Mouse (Mus musculus) stomach, embryonic 14.5 days (tissue): ENCODE measurements around the gene Rspo4. TPM values are rescaled to one million over a fixed set of nuclear protein-coding genes. Genes with fewer than 3 reads are reported as not detected.

Experiments used
- ATAC-seq: fragments of 200-750 bp; cut with Nextera tagmentation; 2 replicates; pipeline ENCODE4 v1.8.0; 2017; ENCODE audit warnings: low read depth, moderate TSS enrichment; ENCODE audit not compliant: insufficient number of reproducible peaks, insufficient read depth, low FRiP score
- H3K27ac ChIP-seq: fragments of 300-500 bp; sonication (generic); 2 replicates; pipeline ENCODE4 v1.5.1; 2014; ENCODE audit warnings: mild to moderate bottlenecking, low read length, moderate library complexity, mixed read lengths
- H3K27me3 ChIP-seq: fragments of 300-500 bp; sonication (generic); 2 replicates; pipeline ENCODE4 v1.6.1; 2014; ENCODE audit warnings: low read length, control low read depth, mixed read lengths; ENCODE audit not compliant: control insufficient read depth, insufficient read depth
- H3K36me3 ChIP-seq: fragments of 300-500 bp; sonication (generic); 2 replicates; pipeline ENCODE4 v1.6.1; 2014; ENCODE audit warnings: mild to moderate bottlenecking, control low read depth, low read length, moderate library complexity, mixed read lengths; ENCODE audit not compliant: control insufficient read depth, insufficient read depth
- H3K4me1 ChIP-seq: fragments of 300-500 bp; sonication (generic); 2 replicates; pipeline ENCODE4 v1.6.1; 2014; ENCODE audit warnings: low read length, control low read depth, mixed read lengths; ENCODE audit not compliant: control insufficient read depth, insufficient read depth
- H3K4me2 ChIP-seq: fragments of 300-500 bp; sonication (generic); replicated peaks from 2 replicates; pipeline ENCODE4 v1.6.1; 2014; ENCODE audit warnings: low read depth, low read length, control low read depth
- H3K4me3 ChIP-seq: fragments of 300-500 bp; sonication (generic); 2 replicates; pipeline ENCODE4 v1.5.1; 2014; ENCODE audit warnings: low read depth, low read length, control low read depth
- H3K9ac ChIP-seq: fragments of 300-500 bp; sonication (generic); replicated peaks from 2 replicates; pipeline ENCODE4 v1.6.1; 2014; ENCODE audit warnings: low read depth, mild to moderate bottlenecking, control low read depth, low read length, moderate library complexity, mixed read lengths
- H3K9me3 ChIP-seq: fragments of 300-500 bp; sonication (generic); 2 replicates; pipeline ENCODE4 v1.6.1; 2016; ENCODE audit warnings: low read depth, low read length, control low read depth; ENCODE audit not compliant: control insufficient read depth
- WGBS: fragments of 180-500 bp; shearing (Covaris S2); extraction: QIAGEN DNeasy Blood & Tissue Kit; methylation state at CpG from one replicate; pipeline ENCODE4 v1.1.7; 2014; 5-methylcytosine and 5-hydroxymethylcytosine counted together
- polyA plus RNA-seq: library from polyadenylated mRNA; unstranded; fragments of >200 nt; fragmentation: Nextera tagmentation; extraction: Ambion mirVana; gene quantifications from 2 replicates; pipeline ENCODE4 v1.2.1, GENCODE M21; 2014

Gene Rspo4
- polyA plus RNA-seq, 1 experiment from 2014 or later = not detected

DNA sequence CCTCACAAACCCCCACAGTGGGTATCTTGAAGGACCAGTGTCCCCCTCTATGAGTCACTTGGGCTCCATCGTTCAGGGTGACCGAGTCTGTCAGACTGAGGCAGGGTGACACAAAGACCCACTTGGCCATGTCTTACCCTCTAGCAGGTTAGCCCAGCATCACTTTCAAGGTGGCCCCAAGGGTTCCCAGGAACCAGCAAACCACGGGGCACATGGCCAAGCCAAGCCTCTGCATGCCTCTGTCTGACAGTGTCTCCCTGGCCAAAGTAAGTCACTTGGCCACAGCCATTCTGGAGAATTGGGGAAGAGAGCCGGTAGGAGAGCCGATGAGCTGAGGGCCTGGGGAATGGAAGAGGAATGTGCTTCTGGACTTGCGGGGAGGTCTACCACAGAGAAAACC lies 60.5 kb downstream of the Rspo4 start:
- ATAC-seq = no peak
- Histone ChIP-seq H3K27me3 (no peaks in the 10 kb centered on the region), H3K4me2 (no peak overlapping the region), H3K4me3 (no peak overlapping the region), H3K9ac (no peak overlapping the region), H3K36me3 (no peaks in the 10 kb centered on the region), H3K4me1 (no peaks in the 10 kb centered on the region), H3K27ac (no peak overlapping the region), H3K9me3 (no peaks in the 10 kb centered on the region)
- WGBS = 89% methylated on average over 6 of the region's 6 CpGs

DNA sequence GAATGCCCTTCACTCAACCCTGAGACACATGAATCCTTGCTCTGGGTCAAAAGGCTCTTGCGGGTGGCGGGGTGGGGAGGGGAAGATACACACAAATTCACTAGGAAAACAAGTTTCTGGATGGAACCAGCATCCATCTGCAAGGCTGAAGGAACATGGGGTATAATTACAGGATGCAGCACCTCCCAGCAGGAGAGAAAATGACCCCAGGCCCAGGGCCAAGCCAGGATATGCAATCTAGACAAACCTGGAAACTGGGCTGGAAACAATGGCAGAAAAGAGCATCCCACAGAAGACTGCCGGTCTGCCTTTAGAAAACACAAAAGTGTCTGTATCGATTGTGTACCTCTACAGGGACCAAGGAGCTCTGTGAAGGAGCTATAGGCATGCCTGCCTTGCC lies 61.2 kb downstream of the Rspo4 start:
- H3K4me3 ChIP-seq = no peak overlapping the region
- H3K27ac ChIP-seq = no peak overlapping the region
- H3K9me3 ChIP-seq = no peaks in the 10 kb centered on the region
- no peak overlapping the region for H3K9ac ChIP-seq
- no peak overlapping the region for H3K4me2 ChIP-seq
- no peaks in the 10 kb centered on the region for H3K4me1 ChIP-seq
- no peak for ATAC-seq
- no peaks in the 10 kb centered on the region for H3K36me3 ChIP-seq
- WGBS = 64% methylated on average over 4 of the region's 4 CpGs
- H3K27me3 ChIP-seq = no peaks in the 10 kb centered on the region

DNA sequence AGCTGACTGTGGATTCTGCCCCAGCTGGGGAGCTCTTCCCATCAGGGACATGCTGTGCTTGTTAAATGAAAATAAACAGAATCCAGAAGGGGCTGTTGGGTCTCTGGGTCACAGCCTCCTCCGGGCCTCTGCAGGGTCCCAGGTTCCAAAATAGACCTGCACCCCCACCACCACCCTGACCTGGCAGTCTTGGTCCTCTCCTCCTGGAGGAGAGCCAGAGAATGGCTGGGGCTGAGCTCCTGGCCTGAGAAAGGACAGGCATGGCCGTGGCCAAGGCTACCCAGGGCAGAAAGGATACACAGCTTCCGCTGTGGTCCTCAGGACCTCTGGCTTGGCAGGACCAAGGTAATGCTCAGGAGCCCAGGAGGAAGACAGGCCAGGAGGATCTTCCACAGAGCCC lies 61.9 kb downstream of the Rspo4 start:
- Histone ChIP-seq H3K4me3 (no peak overlapping the region), H3K36me3 (no peaks in the 10 kb centered on the region), H3K27me3 (no peaks in the 10 kb centered on the region), H3K4me2 (no peak overlapping the region), H3K9me3 (no peaks in the 10 kb centered on the region), H3K4me1 (no peaks in the 10 kb centered on the region), H3K27ac (no peak overlapping the region), H3K9ac (no peak overlapping the region)
- WGBS = 49% methylated on average over 3 of the region's 3 CpGs
- no peak for ATAC-seq

DNA sequence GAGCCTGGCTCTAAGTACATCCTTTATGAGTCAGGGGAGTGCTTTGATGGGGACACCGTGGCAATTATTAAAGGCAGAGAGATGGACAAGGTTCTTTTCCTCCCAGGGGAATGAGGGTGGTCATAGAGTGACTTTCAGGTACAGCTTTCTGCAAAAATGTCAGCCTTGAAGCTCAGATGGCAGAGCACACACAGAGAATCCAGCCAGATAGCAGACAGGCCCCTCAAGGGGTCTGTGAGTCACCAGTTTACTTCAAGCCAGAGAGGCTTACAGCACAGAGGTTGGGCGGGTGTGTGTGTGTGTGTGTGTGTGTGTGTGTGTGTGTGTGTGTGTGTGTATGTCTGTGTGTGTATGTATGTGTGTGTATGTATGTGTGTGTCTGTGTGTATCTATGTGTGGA lies 64.3 kb downstream of the Rspo4 start:
- no peak overlapping the region for H3K9ac ChIP-seq
- 73% methylated on average over 2 of the region's 2 CpGs for WGBS
- ATAC-seq = no peak
- H3K4me2 ChIP-seq = no peak overlapping the region
- H3K4me1 ChIP-seq = peaks cover 9% of the 10 kb centered on the region; the same call in 1 of the 2 replicates
- H3K9me3 ChIP-seq = no peaks in the 10 kb centered on the region
- H3K27me3 ChIP-seq = no peaks in the 10 kb centered on the region
- H3K36me3 ChIP-seq = no peaks in the 10 kb centered on the region
- no peak overlapping the region for H3K4me3 ChIP-seq
- no peak overlapping the region for H3K27ac ChIP-seq

DNA sequence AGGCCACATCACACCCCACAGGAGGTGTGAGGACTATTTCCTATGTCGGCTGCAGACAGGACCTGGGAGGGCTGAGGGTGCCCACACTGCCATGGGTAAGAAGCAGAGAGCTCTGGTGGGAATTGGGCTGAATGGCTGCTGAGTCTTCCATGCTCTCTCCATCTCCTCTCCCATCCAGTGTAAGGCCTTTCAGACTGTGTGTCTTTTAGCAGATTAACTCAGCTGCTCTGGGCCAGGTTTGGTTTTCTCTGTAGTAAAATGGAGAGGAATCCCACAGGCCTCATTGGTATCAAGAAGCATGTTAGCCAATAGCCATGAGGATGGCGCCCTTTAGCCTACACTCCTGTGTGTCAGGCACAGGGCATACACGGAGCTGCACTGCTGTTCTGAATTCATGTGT lies 66.7 kb downstream of the Rspo4 start:
- Histone ChIP-seq H3K36me3 (no peaks in the 10 kb centered on the region), H3K27me3 (no peaks in the 10 kb centered on the region), H3K9me3 (no peaks in the 10 kb centered on the region), H3K27ac (no peak overlapping the region), H3K4me1 (peaks cover 9% of the 10 kb centered on the region; the same call in 1 of the 2 replicates), H3K9ac (no peak overlapping the region), H3K4me2 (no peak overlapping the region), H3K4me3 (no peak overlapping the region)
- 82% methylated on average over 3 of the region's 3 CpGs for WGBS
- ATAC-seq = no peak

DNA sequence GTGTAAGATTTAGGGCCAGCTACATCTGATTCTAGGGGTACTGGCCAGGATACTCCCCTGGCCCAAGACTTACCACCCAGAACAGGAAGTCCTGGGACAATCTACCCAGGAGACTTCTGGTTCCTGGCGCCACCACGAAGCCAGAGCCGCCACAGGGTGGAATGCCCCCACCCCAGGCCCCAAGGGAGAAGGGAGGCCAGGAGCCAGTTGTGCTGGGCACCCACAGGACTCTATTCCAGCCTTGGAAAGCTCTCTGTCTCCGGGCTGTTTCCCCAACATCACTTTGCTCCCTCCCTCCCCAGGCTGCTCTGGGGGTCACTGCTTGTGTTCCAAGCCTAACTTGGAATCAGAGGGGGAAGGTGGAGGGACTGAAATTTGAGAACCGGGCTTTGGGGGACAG lies 67.8 kb downstream of the Rspo4 start:
- Histone ChIP-seq H3K36me3 (no peaks in the 10 kb centered on the region), H3K27ac (peak overlapping the region; percentile 52; the same call in 1 of the 2 replicates), H3K27me3 (no peaks in the 10 kb centered on the region), H3K4me1 (peaks cover 9% of the 10 kb centered on the region; the same call in 1 of the 2 replicates), H3K9ac (no peak overlapping the region), H3K9me3 (no peaks in the 10 kb centered on the region), H3K4me3 (no peak overlapping the region), H3K4me2 (no peak overlapping the region)
- whole genome bisulfite sequencing = 45% methylated on average over 5 of the region's 5 CpGs
- no peak; the same call in 1 of the 2 replicates for ATAC-seq

DNA sequence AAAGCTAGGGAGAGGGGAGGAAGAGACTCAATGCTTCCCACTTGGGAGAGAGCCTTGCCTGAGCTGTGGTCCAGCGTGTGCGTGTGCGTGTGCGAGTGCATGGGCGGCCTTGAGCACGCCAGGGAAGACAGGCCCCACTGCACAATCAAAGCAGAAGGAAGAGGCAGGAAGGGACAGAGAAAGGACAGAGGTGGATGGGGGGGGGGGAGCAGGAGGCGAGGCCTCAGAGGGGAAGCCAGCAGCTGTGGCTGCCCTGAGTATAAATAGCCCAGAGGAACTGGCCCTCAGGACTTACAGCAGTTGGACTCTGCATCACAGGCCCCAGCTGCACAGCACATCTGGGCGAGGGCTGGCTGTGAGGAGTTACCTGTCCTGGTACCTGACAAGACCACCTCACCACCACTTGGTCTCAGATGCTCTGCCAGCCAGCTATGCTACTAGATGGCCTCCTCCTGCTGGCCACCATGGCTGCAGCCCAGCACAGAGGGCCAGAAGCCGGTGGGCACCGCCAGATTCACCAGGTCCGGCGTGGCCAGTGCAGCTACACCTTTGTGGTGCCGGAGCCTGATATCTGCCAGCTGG lies 68.3 kb downstream of the Rspo4 start, which contains the start of gene Angpt4:
Angpt4 (plus strand) TSS at position 292 of the 582 bp plus-strand sequence.
- Histone ChIP-seq H3K9ac (0 out of 2 replicates have a peak within 1 kb of the TSS, but pooled peaks have one; percentile 10), H3K27me3 (no peaks in the 10 kb centered on the region), H3K27ac (peak within 1 kb of the TSS; percentile 52; the same call in 1 of the 2 replicates), H3K9me3 (no peaks in the 10 kb centered on the region), H3K4me3 (no peak within 1 kb of the TSS), H3K4me2 (no peak within 1 kb of the TSS), H3K36me3 (no peaks in the 10 kb centered on the region), H3K4me1 (peaks cover 11% of the 10 kb centered on the region; the same call in 1 of the 2 replicates)
- WGBS = 59% methylated on average over 12 of the region's 13 CpGs
- ATAC-seq = peak; percentile 44

DNA sequence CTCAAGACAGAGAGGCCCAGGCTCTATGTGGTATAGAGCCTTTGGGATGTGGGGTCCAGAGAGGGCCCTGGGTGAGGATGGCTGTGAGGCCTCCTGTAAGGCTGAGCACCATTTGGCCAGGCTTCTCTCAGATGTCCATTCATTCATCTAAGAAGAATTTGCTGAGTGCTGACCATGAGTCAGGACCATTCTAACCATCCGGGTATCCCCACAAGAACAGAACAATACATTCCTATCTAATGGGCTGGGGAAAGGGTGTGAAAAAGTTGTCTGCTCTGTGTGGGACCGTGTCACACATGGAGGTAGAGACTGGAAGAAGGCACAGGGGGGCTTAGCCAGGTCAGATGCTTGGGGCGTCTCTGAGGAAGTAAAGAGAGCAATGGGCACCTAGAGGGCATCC lies 69.0 kb downstream of the Rspo4 start:
- no peak for ATAC-seq
- no peaks in the 10 kb centered on the region for H3K27me3 ChIP-seq
- H3K9ac ChIP-seq = no peak overlapping the region
- no peak overlapping the region for H3K4me3 ChIP-seq
- WGBS = 75% methylated on average over 3 of the region's 3 CpGs
- H3K4me1 ChIP-seq = peaks cover 17% of the 10 kb centered on the region; the same call in 1 of the 2 replicates
- H3K4me2 ChIP-seq = no peak overlapping the region
- H3K27ac ChIP-seq = no peak overlapping the region
- H3K36me3 ChIP-seq = no peaks in the 10 kb centered on the region
- H3K9me3 ChIP-seq = no peaks in the 10 kb centered on the region

DNA sequence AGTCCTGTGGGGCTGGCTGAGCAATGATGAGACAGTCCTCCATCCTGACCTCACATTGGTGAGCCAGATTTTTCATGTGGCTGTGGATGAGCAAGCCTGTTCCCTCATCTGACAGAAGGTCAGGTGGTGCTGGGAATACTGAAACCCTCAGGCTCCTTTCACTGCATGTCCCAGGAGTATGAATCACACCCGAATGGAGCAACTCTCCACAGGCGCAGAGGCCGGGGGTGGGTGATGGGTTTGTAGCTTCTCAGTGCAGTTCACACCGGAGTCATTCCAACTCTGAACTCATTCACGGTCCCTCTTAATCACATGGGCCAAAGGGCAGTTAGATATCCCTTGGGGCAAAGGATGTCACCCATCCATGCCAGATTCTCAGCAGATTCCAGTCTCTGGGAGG lies 71.4 kb downstream of the Rspo4 start:
- WGBS = 80% methylated on average over 5 of the region's 5 CpGs
- Histone ChIP-seq H3K4me2 (no peak overlapping the region), H3K9ac (no peak overlapping the region), H3K9me3 (no peaks in the 10 kb centered on the region), H3K4me1 (peaks cover 19% of the 10 kb centered on the region; the same call in 1 of the 2 replicates), H3K4me3 (no peak overlapping the region), H3K27ac (no peak overlapping the region), H3K36me3 (no peaks in the 10 kb centered on the region), H3K27me3 (no peaks in the 10 kb centered on the region)
- ATAC-seq = no peak
